Mouse (Mus musculus) testis, adult 2 months (tissue): Measurements from ENCODE around the gene Ccdc12. TPM values are rescaled to one million over a fixed set of nuclear protein-coding genes. Genes with fewer than 3 reads are reported as not detected.
"Not testable (repeated sequence)": the region's sequence is repeated elsewhere in the genome, so short reads cannot be mapped to it uniquely, and the experiment has no call there.

ENCODE experiments used
- H3K27ac ChIP-seq: fragments of 200-500 bp; 2 replicates; pipeline ENCODE4 v1.5.1; 2012; ENCODE audit warnings: low read depth, low read length; ENCODE audit not compliant: control insufficient read depth, insufficient read depth
- H3K27me3 ChIP-seq: fragments of 200-500 bp; 2 replicates; pipeline ENCODE4 v1.6.1; 2012; ENCODE audit warnings: mild to moderate bottlenecking, low read length, moderate library complexity; ENCODE audit not compliant: control insufficient read depth, insufficient read depth
- H3K36me3 ChIP-seq: fragments of 200-500 bp; 2 replicates; pipeline ENCODE4 v1.6.1; 2012; ENCODE audit warnings: mild to moderate bottlenecking, low read length; ENCODE audit not compliant: control insufficient read depth, insufficient read depth
- H3K4me1 ChIP-seq: fragments of 200-500 bp; 2 replicates; pipeline ENCODE4 v1.6.1; 2012; ENCODE audit warnings: low read length; ENCODE audit not compliant: control insufficient read depth, insufficient read depth
- H3K4me3 ChIP-seq: fragments of 200-500 bp; 2 replicates; pipeline ENCODE4 v1.5.1; 2012; ENCODE audit warnings: low read depth, mild to moderate bottlenecking, low read length, moderate library complexity, mixed read lengths; ENCODE audit not compliant: control insufficient read depth
- CTCF ChIP-seq: fragments of 200-500 bp; IDR thresholded peaks from 2 replicates; pipeline ENCODE4 v1.5.1; 2012; ENCODE audit warnings: low read depth, mild to moderate bottlenecking, inconsistent platforms, low read length, moderate library complexity; ENCODE audit not compliant: control insufficient read depth, insufficient read depth, insufficient replicate concordance
- POLR2A ChIP-seq: fragments of 200-500 bp; IDR thresholded peaks from 2 replicates; pipeline ENCODE4 v1.6.1; 2012; ENCODE audit warnings: low read depth, mild to moderate bottlenecking, inconsistent platforms, low read length, moderate library complexity; ENCODE audit not compliant: control insufficient read depth
- polyA plus RNA-seq: library from polyadenylated mRNA; depleted of rRNA; stranded (reverse); fragments of >200 nt; gene quantifications from 2 replicates; pipeline ENCODE4 v1.2.3, GENCODE M21; 2012

Ccdc12 gene
- polyA plus RNA-seq, 1 experiment: 78.9 TPM

GRCm38 (mm10) chr9:110680736-110681507 lies 24.6 kb downstream of the Ccdc12 start:
- Histone ChIP-seq H3K4me1 (peaks cover 10% of the 10 kb centered on the region), H3K36me3 (no peaks in the 10 kb centered on the region), H3K27me3 (no peaks in the 10 kb centered on the region), H3K27ac (no peak overlapping the region), H3K4me3 (no peak overlapping the region)
- TF ChIP-seq POLR2A: no peak
- TF ChIP-seq CTCF: no peak

- no peaks in the 10 kb centered on the region for H3K27me3 ChIP-seq
- H3K36me3 ChIP-seq: no peaks in the 10 kb centered on the region
- no peak for TF ChIP-seq CTCF
- TF ChIP-seq POLR2A: no peak
- no peak overlapping the region for H3K27ac ChIP-seq
- H3K4me3 ChIP-seq: no peak overlapping the region
- peaks cover 10% of the 10 kb centered on the region for H3K4me1 ChIP-seq
Observed at GRCm38 (mm10) chr9:110681817-110682216, 25.5 kb downstream of the Ccdc12 start.

- Histone ChIP-seq H3K4me1 (peaks cover 10% of the 10 kb centered on the region), H3K27me3 (no peaks in the 10 kb centered on the region), H3K36me3 (no peaks in the 10 kb centered on the region), H3K4me3 (no peak overlapping the region), H3K27ac (no peak overlapping the region)
- TF ChIP-seq CTCF: no peak
- TF ChIP-seq POLR2A: no peak
Observed at GRCm38 (mm10) chr9:110682255-110682654, 26.0 kb downstream of the Ccdc12 start.

- H3K4me3 ChIP-seq: not testable (repeated sequence)
- peaks cover 10% of the 10 kb centered on the region for H3K4me1 ChIP-seq
Observed at GRCm38 (mm10) chr9:110682697-110683096, 26.4 kb downstream of the Ccdc12 start.

GRCm38 (mm10) chr9:110683574-110684099 lies 27.3 kb downstream of the Ccdc12 start:
- TF ChIP-seq POLR2A: no peak
- TF ChIP-seq CTCF: no peak
- Histone ChIP-seq H3K4me1 (peaks cover 10% of the 10 kb centered on the region), H3K27me3 (no peaks in the 10 kb centered on the region), H3K27ac (no peak overlapping the region), H3K4me3 (no peak overlapping the region), H3K36me3 (no peaks in the 10 kb centered on the region)

More at GRCm38 (mm10) chr9:110682697-110683096, 26.4 kb downstream of the Ccdc12 start:
- H3K36me3 ChIP-seq, H3K27me3 ChIP-seq, H3K27ac ChIP-seq: not testable (repeated sequence)

- H3K27me3 ChIP-seq: no peaks in the 10 kb centered on the region
- H3K36me3 ChIP-seq: no peaks in the 10 kb centered on the region
- H3K4me3 ChIP-seq: no peak overlapping the region
- no peak for TF ChIP-seq CTCF
- no peak for TF ChIP-seq POLR2A
- H3K27ac ChIP-seq: peak overlapping the region; percentile 46
- peaks cover 10% of the 10 kb centered on the region for H3K4me1 ChIP-seq
Observed at GRCm38 (mm10) chr9:110684100-110684831, 28.0 kb downstream of the Ccdc12 start.

GRCm38 (mm10) chr9:110685187-110685586 lies 28.9 kb downstream of the Ccdc12 start:
- H3K27ac ChIP-seq: no peak overlapping the region
- no peaks in the 10 kb centered on the region for H3K36me3 ChIP-seq
- H3K4me3 ChIP-seq: no peak overlapping the region
- peaks cover 10% of the 10 kb centered on the region for H3K4me1 ChIP-seq
- H3K27me3 ChIP-seq: no peaks in the 10 kb centered on the region
- TF ChIP-seq POLR2A (no peak), CTCF (no peak)
